Mouse (Mus musculus): ENCODE results near the gene Pgls.
A peak's percentile ranks its signal among the peaks of the same experiment; 100 is the strongest.

The Pgls gene

DNA sequence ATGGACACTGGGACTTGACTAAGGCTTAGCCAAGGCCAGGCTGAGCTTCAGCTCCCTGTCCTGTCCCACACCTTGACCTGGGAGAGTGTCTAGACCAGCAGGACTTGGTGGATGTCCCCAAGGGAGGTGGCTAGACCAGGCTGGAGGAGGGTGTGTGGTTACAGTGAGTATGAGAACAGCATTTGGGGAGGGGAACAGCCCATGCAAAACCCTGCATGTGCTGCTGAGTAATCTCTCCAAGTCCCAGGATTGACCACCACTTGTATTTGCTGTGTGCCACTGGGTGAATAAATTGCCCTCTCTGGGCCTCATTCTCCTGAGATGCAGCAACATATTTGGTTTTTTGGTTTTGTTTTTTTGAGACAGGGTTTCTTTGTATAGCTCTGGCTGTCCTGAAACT is 6.4 kb downstream of the Pgls start:
- DNase-seq (ENCODE audit: low read depth, low spot score), result no peak

- DNase-seq (ENCODE audit: low read depth, low spot score), result no peak
Measured at GRCm38 (mm10) chr8:71598841-71599240, 6.9 kb downstream of the Pgls start.

GRCm38 (mm10) chr8:71601939-71602665 is 10.1 kb downstream of the Pgls start:
- DNase-seq (ENCODE audit: low read depth, low spot score), result peak; percentile 64

DNA sequence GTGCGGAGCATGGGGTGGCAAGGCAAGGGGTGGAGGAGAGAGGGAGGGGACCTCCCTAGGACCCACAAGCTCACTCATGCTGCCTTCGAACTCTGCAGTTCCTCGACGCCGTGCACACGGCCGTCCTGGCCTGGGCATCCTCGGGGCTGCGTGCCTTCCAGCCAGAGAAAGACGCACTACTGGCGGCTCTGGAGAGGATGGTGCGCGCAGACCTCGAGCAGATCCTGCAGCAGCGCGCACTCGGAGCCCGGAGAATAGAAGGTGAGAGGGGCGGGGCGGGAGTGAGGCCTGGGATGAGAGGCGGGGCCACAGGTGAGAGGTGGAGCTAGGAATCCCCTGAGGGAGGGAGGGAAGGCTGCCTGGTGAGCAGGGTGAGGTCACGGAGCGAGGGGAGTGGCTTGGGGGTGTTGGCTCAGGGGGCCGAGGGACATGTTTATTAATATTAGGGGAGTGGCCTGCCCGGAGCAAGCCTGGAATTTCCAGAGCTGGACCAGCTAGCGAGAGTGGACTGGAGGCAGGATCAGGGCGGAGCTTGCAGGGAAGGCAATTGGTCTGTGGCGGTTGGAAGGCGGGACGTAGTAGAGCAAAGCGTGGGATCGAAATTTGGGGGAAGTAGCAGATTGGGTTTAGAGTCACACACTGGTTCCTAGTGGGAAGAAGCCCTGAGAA is 10.8 kb downstream of the Pgls start:
- DNase-seq (ENCODE audit: low read depth, low spot score), result no peak

DNA sequence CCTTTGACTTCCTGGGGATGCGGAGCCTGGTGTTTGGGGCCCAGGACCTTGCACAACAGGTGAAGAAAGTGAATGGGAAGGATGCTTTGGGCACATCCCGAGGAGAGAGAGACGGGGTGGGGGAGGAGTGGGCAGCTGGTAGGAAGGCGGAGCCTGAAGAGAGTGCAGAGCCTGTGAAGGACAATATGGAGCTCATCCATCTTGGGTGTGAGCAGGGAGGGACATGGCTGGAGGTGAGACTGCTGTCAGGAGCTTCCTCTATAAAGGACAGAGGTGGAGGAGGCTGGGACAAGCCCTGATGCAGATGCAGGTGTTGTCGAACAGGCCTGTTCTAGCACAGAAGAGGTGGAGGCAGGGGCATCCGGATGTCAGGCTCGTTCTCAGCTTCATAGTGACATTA is 12.0 kb downstream of the Pgls start:
- no peak for DNase-seq (ENCODE audit: low read depth, low spot score)

GRCm38 (mm10) chr8:71610822-71611651 is 19.1 kb downstream of the Pgls start, which contains the start of gene Colgalt1:
Gene Colgalt1 (plus strand): TSS chr8:71610998.
- DNase-seq (ENCODE audit: low read depth, low spot score), result peak; percentile 98

DNA sequence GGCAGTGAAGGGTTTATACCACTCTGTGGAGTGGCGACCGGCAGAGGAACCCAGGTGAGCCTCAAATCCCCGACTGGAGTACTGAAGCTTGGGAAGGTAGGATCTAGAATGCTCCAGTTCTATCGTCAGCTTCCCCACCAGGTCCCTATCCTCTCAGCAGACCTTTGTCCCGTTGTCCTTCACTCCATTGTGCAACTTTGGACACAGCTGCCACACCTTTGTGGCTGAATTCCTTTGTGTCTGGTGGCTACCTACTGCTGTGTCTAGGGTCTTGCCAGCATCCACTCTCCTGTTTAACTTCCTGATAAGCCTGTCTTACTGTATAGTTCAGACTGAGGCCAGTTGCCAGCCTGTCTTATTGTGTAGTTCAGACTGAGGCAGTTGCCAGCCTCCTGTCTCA is 20.2 kb downstream of the Pgls start:
- DNase-seq (ENCODE audit: low read depth, low spot score), result no peak

DNA sequence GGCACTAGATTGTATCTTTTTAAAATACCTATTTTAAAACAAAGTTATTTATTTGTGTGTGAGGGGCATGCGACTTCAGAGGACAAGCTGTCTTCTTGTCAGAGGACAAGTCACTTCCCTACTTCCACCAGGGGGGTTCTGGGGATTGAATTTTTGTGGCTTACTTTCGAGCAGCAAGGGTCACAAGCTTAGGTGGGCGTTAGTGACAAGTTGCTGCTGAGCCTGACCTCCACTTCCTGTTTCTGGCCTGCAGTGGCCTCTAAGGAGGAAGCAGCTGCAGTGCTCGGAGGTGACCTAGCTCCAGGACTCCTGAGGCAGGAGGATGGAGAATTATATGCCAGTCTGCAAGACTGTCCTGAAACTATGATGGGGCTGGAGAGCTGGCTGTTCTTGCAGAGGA is 21.4 kb downstream of the Pgls start:
- no peak for DNase-seq (ENCODE audit: low read depth, low spot score)

DNA sequence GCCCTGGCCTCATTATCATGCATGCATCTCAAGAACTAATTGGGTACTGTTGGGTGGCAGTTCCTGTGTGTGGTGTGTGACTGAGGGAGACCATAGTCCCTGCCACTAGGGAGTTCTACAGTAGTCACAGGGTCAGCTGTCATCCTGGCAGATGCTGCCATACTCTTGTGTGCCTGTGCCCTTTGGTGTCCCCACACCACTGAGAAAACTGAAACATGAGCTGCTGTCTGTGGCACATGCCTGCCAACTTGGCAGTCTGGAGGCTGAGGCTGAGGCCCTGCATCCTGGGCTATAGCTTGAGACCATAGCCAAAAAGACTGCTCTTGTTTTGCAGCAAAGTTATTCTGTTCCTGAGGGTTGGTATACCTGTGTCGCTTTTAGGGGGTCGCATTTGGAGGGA is 27.8 kb downstream of the Pgls start:
- DNase-seq (ENCODE audit: low read depth, low spot score), result no peak

DNA sequence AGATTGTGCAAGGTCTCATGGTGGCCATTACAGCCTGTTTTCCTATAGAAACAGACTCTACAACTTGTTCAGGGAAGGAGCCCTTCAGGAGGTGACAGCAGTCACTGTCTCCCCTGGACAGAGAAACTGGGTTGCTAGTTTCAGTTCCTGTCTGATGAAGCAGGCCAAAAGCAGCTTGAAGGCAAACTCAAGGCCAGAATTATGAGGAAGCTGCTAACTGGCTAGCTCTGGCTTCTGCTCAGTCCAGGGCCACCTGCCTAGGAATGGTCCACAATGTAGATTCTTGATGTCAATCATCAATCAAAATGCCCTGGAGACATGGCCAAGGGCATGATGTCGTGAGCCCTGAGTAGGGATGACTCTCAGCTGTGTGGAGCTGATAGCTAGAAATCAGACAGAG is 33.1 kb downstream of the Pgls start:
- no peak for DNase-seq (ENCODE audit: low read depth, low spot score)

GRCm38 (mm10) chr8:71626753-71627152 is 34.8 kb downstream of the Pgls start:
- no peak for DNase-seq (ENCODE audit: low read depth, low spot score)

GRCm38 (mm10) chr8:71627265-71628099 is 35.5 kb downstream of the Pgls start:
- DNase-seq (ENCODE audit: low read depth, low spot score), result no peak

DNA sequence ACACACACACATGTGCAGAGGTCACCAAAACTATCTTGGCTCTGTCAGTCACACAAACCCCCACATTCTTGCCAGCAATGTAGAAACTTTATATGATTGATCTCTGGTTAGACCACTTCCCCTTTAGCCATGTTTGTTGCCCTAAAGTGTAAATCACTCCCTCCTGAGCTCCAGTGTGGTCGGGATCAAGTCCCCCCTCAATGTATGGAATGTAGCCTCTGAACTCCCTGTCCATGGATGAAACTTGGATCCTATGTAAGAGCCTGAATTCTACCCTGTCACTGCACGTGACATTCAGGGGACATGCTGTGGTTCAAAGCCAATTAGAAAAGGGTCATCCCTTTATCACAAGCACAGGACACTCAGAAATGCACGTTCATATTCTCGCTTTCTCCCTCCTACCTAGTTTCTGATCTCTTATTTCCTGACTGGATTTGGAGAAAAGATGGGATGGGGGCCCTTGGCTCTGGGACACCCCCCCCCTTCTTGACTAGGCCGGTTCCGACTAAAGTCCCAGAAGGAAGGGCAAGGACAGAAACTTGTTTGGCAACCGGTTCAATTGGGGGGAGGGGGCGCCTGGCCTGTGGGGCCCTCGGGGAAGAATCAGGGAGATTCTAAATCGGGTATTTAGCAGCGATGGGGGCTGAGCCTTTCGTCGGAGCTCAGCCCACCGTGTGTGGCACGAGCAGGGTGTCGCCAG is 36.6 kb downstream of the Pgls start:
- no peak for DNase-seq (ENCODE audit: low read depth, low spot score)

DNA sequence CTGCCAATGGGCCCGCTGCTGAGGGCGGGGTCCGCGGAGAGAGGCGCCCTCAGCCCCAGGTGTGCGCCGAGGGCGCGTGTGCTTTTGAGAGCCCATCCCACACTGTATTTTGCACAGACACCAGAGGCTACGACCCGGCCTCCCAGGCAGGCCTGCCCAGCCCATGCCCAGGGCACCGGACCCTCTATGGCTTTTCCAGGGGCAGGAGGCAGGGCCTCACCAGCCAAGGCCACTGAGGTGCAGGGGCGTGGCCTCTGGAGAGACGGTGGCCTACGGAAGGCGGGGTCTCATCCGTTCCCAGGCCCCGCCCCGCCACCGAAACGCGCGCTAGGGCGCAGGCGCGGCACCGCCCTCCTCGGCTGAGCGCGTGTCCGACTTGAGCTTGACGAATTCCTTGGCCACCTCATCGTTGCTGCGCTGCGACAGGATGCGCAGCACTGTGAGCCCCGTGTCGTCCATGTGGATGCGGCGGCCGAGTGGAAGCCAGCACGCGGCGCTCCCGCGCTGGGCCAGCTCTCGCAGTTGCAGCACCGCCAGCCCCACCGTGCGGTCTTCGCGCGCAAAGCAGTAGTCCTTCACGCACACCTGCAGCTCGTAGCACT is 37.2 kb downstream of the Pgls start:
- DNase-seq (ENCODE audit: low read depth, low spot score), result peak; percentile 95

DNA sequence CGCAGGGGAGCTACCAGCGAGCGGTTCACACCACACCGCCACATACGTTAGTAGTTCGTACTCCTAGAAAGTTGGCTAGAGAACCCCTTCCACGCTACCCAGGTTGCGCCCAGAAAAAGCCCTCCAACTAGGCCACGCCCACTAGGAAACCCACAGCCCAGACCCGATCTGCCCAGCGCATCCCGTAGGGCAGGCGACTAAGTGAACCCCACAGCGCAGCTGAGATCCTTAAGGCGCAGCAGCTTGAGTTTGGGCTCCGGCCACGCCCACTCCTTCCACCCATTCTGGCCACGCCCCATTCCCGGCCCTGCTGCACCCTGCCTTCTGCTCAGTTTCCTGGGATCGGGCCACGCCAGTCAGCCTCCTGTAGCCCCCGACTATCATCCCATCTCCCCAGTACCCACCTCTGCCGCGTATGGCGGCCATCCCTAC is 37.8 kb downstream of the Pgls start:
- DNase-seq (ENCODE audit: low read depth, low spot score), result peak; percentile 59

- DNase-seq (ENCODE audit: low read depth, low spot score), result no peak
Measured at GRCm38 (mm10) chr8:71630761-71631160, 38.8 kb downstream of the Pgls start.

GRCm38 (mm10) chr8:71631897-71632296 is 39.9 kb downstream of the Pgls start:
- DNase-seq (ENCODE audit: low read depth, low spot score), result no peak

DNA sequence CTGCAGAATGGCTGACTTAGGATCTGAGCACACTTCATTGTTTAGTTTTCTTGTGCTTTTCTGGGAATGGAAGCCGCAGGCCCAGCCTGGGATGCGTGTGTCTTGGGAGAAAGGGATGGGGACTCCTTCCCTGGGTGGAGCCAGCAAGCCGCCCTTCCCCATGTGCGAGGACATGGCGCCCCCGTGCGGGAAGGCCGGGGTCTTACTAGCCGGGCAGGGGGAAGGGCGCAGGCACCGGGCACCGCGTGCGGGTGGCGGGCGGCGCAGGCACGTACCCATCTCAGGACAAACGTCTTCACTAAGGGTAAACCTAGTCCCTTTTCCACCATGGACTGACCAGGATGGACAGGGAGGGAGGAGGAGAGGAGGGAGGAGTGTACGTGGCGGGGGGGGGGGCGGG is 41.2 kb downstream of the Pgls start:
- peak; percentile 81 for DNase-seq (ENCODE audit: low read depth, low spot score)

- peak; percentile 84 for DNase-seq (ENCODE audit: low read depth, low spot score)
Measured at GRCm38 (mm10) chr8:71633981-71634667, 42.1 kb downstream of the Pgls start.
